Mouse (Mus musculus) forebrain, embryonic 10.5 days (tissue): ENCODE data around the gene Rorc. TPM values are rescaled to one million over a fixed set of nuclear protein-coding genes. Genes with fewer than 3 reads are reported as not detected.

Experiments
- DNase-seq: peaks from one replicate; pipeline ENCODE4 v3.0.0-alpha.2; 2017; ENCODE audit warnings: low spot score; ENCODE audit errors: extremely low spot score
- H3K27ac ChIP-seq: fragments of 300-500 bp; sonication (generic); 2 replicates; pipeline ENCODE4 v1.5.1; 2016; ENCODE audit warnings: mild to moderate bottlenecking
- H3K27me3 ChIP-seq: fragments of 300-500 bp; sonication (generic); 2 replicates; pipeline ENCODE4 v1.6.1; 2016; ENCODE audit warnings: mild to moderate bottlenecking; ENCODE audit not compliant: poor library complexity, severe bottlenecking
- H3K36me3 ChIP-seq: fragments of 300-500 bp; sonication (generic); replicated peaks from 2 replicates; pipeline ENCODE4 v1.6.1; 2016; ENCODE audit warnings: mild to moderate bottlenecking, moderate library complexity
- H3K4me1 ChIP-seq: fragments of 300-500 bp; sonication (generic); 2 replicates; pipeline ENCODE4 v1.6.1; 2016
- H3K4me3 ChIP-seq: fragments of 300-500 bp; sonication (generic); 2 replicates; pipeline ENCODE4 v1.5.1; 2016; ENCODE audit warnings: mild to moderate bottlenecking, moderate library complexity
- H3K9me3 ChIP-seq: fragments of 300-500 bp; sonication (generic); 2 replicates; pipeline ENCODE4 v1.6.1; 2016; ENCODE audit warnings: mild to moderate bottlenecking, moderate library complexity
- WGBS: fragments of 180-500 bp; shearing (Covaris S2); methylation state at CpG from one replicate; pipeline ENCODE4 v1.1.7; 2016; 5-methylcytosine and 5-hydroxymethylcytosine counted together
- polyA plus RNA-seq: library from polyadenylated mRNA; unstranded; fragments of >200 nt; fragmentation: Nextera tagmentation; extraction: Ambion mirVana; gene quantifications from 2 replicates; pipeline ENCODE4 v1.2.1, GENCODE M21; 2016

Gene Rorc
- 0.16 and 0.36 TPM in 2 replicates for polyA plus RNA-seq

DNA sequence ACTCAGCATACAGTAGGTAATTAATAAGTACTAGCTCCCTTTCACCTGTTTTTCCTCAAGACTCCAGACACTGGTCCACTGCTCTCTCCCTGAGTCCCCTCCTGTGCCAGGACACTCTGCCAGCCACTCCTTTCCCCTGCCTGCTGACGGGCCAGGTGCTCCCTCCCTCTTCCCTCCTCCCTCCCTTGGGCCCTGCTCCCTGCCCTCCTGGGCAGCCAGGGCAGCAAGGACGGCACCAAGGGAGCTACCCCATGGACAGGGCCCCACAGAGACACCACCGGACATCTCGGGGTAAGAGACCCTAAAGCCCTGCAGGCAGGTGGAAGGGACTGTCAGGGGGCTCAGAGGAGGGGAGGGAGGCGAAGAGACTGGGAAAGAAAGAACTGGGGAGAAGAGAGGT, at the start of gene Rorc:
Gene Rorc, plus strand, starts transcription at position 154 of the 400 bp plus-strand sequence.
- Histone ChIP-seq H3K4me1 (peaks cover 39% of the 10 kb centered on the region), H3K27me3 (peaks cover 62% of the 10 kb centered on the region), H3K36me3 (no peaks in the 10 kb centered on the region), H3K4me3 (peak within 1 kb of the TSS; percentile 37), H3K27ac (peak within 1 kb of the TSS; percentile 60), H3K9me3 (no peaks in the 10 kb centered on the region)
- 8% methylated on average over 5 of the region's 5 CpGs for WGBS
- DNase-seq: no peak

DNA sequence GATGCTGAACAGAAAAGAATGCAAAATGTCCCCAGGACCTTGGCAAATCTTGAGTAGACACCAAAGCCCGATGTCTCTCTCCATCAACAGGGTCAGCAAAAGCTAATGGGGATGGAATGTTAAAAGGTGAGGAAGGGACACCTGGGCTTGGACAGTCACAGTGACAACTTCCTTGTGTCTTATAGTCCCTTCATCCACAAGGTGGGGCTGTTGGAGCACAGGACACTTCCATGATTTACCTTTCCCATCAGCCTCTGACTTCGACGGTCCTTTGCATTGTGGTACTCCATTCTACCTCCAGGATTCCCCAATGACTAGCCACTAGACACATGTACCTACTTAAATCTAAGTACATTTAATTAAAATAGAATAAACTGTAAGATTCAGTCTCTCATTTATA, 43.9 kb upstream of the Rorc start:
- Histone ChIP-seq H3K27ac (no peak overlapping the region), H3K4me3 (no peak overlapping the region), H3K27me3 (no peaks in the 10 kb centered on the region), H3K9me3 (no peaks in the 10 kb centered on the region), H3K36me3 (no peaks in the 10 kb centered on the region), H3K4me1 (no peaks in the 10 kb centered on the region)
- no peak for DNase-seq
- WGBS: 60% methylated on average over 3 of the region's 3 CpGs

DNA sequence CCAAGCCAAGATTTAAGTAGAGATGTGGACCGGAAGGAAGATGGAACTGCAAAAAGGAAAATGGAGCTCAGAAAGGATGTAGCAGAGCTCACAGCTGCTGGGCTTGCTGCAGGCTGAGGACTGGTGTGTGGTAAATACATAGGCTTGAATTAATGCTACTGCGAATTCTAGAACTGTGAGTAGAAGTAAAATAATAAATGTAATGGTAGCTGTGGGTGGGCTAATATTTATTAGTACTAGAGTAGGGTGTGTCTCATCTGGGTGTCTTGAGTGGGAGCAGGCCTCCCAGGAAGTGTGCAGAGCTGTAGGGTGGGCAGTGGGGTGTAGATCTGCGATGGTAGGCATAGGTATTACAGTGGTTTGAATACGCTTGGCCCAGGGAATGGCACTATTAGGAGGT, 38.2 kb upstream of the Rorc start:
- Histone ChIP-seq H3K4me1 (no peaks in the 10 kb centered on the region), H3K27ac (no peak overlapping the region), H3K27me3 (no peaks in the 10 kb centered on the region), H3K9me3 (no peaks in the 10 kb centered on the region), H3K36me3 (no peaks in the 10 kb centered on the region), H3K4me3 (no peak overlapping the region)
- WGBS: 92% methylated on average over 4 of the region's 4 CpGs
- no peak for DNase-seq

DNA sequence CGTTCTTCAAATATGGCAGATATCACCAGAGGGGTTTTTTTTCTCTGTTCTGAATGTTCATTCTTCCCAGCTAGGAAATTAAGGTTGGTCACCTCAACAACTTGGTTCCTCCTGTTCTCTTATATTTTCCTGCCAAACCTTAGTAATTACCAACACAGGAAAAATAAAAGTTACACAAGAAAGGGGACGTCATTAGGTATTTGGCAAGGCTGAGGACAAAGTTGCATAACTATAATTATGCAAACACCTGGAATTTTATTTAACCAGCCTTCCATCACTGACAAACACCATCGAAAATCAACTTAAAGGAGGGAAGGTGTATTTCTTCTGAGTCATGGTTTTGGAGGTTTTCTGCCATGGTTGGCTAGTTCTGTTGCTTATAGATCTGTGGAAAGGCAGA, 34.1 kb upstream of the Rorc start:
- H3K4me3 ChIP-seq: no peak overlapping the region
- H3K27me3 ChIP-seq: no peaks in the 10 kb centered on the region
- no peaks in the 10 kb centered on the region for H3K36me3 ChIP-seq
- no peaks in the 10 kb centered on the region for H3K4me1 ChIP-seq
- DNase-seq: no peak
- H3K9me3 ChIP-seq: no peaks in the 10 kb centered on the region
- WGBS: 92% methylated on average over 3 of the region's 3 CpGs
- H3K27ac ChIP-seq: no peak overlapping the region

DNA sequence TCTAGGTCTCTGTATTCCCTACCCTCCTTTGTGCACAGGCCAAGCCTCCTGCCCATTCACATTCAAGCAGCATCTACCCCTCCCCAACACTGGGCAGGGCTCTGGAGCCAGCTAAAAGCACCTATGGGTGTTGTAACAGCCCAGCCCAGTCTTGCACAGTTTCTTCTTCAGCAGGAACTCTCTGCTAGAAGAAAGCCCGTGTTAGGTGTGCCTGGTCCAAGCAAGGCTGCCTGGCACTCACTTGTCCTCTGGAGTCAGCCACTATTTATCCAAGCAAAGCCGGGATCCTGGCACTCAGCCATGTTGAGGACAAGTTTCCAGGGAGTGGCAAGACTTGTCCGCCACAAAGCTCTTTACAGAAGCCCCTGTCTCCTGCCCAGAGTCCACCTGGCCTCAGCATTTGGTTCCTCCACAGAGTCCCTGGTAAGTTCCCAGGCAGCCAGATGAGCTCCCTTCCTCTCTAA, 30.6 kb upstream of the Rorc start, which contains the start of gene Them5:
Gene Them5, plus strand, starts transcription at position 141 of the 464 bp plus-strand sequence.
- H3K36me3 ChIP-seq: no peaks in the 10 kb centered on the region
- H3K4me3 ChIP-seq: no peak within 1 kb of the TSS
- H3K9me3 ChIP-seq: no peaks in the 10 kb centered on the region
- 67% methylated on average over 3 of the region's 3 CpGs for WGBS
- 0 out of 2 replicates have a peak within 1 kb of the TSS, but pooled peaks have one; percentile 25 for H3K27ac ChIP-seq
- peaks cover 5% of the 10 kb centered on the region; the same call in 1 of the 2 replicates for H3K4me1 ChIP-seq
- DNase-seq: no peak
- no peaks in the 10 kb centered on the region for H3K27me3 ChIP-seq

DNA sequence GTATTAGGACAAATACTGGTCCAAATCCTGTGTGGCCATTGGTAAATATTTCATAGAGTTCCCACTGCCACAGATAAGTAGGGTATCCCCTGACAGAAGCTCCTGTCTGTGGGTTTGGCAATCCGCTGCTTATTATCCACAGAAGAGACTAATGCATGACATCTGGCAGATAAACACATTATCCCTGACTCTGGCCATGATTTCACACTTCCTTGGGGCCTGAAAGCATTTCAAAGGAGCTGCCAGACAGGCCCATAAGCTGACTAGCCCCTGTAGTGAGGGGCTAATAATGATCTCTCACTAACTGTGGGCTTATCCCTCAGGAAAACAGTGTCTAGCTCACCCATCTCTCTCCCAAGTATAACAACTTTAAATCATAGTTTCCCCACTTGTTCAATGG, 30.0 kb upstream of the Rorc start:
- Histone ChIP-seq H3K4me1 (peaks cover 5% of the 10 kb centered on the region; the same call in 1 of the 2 replicates), H3K36me3 (no peaks in the 10 kb centered on the region), H3K27me3 (no peaks in the 10 kb centered on the region), H3K9me3 (no peaks in the 10 kb centered on the region), H3K27ac (no peak overlapping the region), H3K4me3 (no peak overlapping the region)
- no peak for DNase-seq
- 65% methylated on average over 1 of the region's 1 CpGs for WGBS

DNA sequence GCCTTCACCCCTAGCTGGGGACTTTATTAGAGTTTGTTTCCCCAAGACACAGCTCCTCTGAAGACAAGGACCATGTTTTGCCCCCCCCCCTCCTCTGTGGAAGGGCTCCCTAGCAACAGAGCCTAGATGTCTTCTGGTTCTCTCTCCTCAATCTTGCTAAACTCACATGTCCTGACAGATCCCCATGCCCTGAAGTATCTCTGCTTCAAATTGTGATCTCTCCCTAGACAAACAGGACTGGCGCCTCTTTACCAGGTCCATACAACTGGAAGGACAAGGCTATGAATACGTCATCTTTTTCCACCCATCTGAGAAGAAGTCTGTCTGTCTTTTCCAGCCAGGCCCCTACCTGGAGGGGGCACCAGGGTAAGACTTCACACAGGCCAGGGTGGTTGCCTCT, 28.4 kb upstream of the Rorc start:
- no peaks in the 10 kb centered on the region for H3K9me3 ChIP-seq
- H3K27me3 ChIP-seq: no peaks in the 10 kb centered on the region
- H3K27ac ChIP-seq: no peak overlapping the region
- H3K4me3 ChIP-seq: no peak overlapping the region
- peaks cover 5% of the 10 kb centered on the region; the same call in 1 of the 2 replicates for H3K4me1 ChIP-seq
- no peaks in the 10 kb centered on the region for H3K36me3 ChIP-seq
- 89% methylated on average over 2 of the region's 2 CpGs for whole genome bisulfite sequencing
- no peak for DNase-seq

DNA sequence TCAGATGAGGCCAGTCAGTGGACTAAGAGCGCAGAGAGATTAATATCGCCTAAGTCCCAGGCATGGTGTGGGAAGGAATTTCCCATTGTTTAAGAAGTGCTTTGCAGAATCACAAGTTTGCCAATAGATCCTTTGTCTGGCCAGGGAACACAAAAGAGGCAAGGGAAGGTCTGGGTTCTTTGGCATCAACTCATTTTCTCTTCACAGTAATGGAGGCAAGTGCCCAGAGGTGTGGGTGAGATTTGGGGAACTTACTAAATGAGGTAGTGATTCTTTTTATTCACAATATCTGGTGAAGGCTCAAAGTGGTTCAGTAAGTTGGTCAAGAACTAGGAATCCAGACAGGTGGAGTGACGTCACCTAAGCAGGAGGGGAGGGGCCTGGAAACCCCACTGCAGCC, 27.7 kb upstream of the Rorc start:
- H3K36me3 ChIP-seq: no peaks in the 10 kb centered on the region
- H3K27ac ChIP-seq: no peak overlapping the region
- DNase-seq: no peak
- peaks cover 5% of the 10 kb centered on the region; the same call in 1 of the 2 replicates for H3K4me1 ChIP-seq
- WGBS: 68% methylated on average over 3 of the region's 3 CpGs
- no peaks in the 10 kb centered on the region for H3K27me3 ChIP-seq
- H3K9me3 ChIP-seq: no peaks in the 10 kb centered on the region
- H3K4me3 ChIP-seq: no peak overlapping the region

DNA sequence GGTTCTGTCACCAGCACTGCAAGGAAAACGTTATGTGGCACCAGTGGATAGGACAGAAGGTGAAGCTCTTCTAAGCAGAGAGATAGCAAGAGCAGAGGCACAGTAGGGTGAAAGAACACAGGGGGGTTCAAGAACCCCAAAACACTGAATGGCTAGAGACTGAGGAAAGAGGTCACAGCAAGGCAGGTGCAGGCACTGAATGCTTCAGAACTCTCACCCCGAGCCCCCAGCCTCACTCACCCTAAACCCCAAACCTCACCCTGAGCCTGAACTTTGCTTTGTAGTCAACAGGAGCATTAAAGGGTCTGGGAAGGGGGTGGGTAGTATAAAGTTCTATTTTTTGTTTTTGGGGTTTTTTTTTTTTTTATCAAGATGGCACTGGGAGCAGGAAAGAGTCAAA, 24.4 kb upstream of the Rorc start:
- no peak overlapping the region for H3K4me3 ChIP-seq
- H3K27ac ChIP-seq: no peak overlapping the region
- no peaks in the 10 kb centered on the region for H3K36me3 ChIP-seq
- WGBS: 84% methylated on average over 2 of the region's 2 CpGs
- no peaks in the 10 kb centered on the region for H3K27me3 ChIP-seq
- H3K9me3 ChIP-seq: no peaks in the 10 kb centered on the region
- peaks cover 5% of the 10 kb centered on the region; the same call in 1 of the 2 replicates for H3K4me1 ChIP-seq
- DNase-seq: no peak

DNA sequence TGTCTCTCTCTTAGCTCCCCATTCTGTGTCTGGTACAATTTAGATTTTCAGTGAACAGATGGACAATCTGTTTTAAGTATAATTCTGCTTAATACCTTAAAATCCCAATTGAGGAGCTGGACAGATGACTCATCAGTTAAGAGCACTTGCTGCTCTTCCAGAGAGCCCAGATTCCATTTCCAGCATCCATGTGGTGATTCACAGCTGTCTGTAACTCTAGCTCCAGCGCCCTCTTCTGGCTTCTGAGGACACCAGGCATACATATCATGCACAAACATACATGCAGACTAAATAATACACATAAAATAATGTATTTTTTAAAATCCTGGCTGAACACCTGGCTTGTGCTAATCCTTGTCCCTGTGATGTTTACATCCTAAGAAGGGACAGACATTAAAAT, 11.8 kb upstream of the Rorc start:
- DNase-seq: no peak
- Histone ChIP-seq H3K4me3 (no peak overlapping the region), H3K27me3 (peaks cover 45% of the 10 kb centered on the region), H3K4me1 (peaks cover 23% of the 10 kb centered on the region), H3K27ac (no peak overlapping the region), H3K36me3 (no peaks in the 10 kb centered on the region), H3K9me3 (peaks cover 5% of the 10 kb centered on the region; the same call in 1 of the 2 replicates)
- 0% methylated on average over 1 of the region's 1 CpGs for WGBS

DNA sequence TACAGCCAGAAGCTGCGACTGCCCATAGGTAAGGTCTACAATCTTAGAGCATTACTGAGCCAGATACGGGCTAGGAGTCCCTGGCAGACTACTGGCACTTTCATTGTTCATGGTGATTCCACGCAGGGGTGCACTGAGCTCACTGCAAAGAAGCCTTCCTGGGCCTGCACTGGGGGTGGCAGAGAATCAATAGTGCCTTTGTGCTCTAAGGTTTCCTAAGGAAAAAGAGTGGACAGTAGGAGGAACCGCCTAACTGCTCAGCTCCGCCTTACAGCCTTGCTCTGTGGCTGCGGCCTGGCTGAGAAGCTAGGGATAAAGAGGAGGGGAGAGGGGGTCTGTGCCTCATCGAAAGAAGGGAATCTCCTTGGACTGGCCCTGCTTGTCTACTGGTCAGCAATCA, 10.5 kb upstream of the Rorc start, which contains the start of gene C2cd4d:
Gene C2cd4d, plus strand, starts transcription at position 301 of the 400 bp plus-strand sequence.
- H3K36me3 ChIP-seq: no peaks in the 10 kb centered on the region
- peaks cover 5% of the 10 kb centered on the region; the same call in 1 of the 2 replicates for H3K9me3 ChIP-seq
- WGBS: 20% methylated on average over 7 of the region's 7 CpGs
- DNase-seq: no peak
- peaks cover 23% of the 10 kb centered on the region for H3K4me1 ChIP-seq
- peaks cover 54% of the 10 kb centered on the region for H3K27me3 ChIP-seq
- H3K27ac ChIP-seq: peak within 1 kb of the TSS; percentile 82
- H3K4me3 ChIP-seq: peak within 1 kb of the TSS; percentile 57

DNA sequence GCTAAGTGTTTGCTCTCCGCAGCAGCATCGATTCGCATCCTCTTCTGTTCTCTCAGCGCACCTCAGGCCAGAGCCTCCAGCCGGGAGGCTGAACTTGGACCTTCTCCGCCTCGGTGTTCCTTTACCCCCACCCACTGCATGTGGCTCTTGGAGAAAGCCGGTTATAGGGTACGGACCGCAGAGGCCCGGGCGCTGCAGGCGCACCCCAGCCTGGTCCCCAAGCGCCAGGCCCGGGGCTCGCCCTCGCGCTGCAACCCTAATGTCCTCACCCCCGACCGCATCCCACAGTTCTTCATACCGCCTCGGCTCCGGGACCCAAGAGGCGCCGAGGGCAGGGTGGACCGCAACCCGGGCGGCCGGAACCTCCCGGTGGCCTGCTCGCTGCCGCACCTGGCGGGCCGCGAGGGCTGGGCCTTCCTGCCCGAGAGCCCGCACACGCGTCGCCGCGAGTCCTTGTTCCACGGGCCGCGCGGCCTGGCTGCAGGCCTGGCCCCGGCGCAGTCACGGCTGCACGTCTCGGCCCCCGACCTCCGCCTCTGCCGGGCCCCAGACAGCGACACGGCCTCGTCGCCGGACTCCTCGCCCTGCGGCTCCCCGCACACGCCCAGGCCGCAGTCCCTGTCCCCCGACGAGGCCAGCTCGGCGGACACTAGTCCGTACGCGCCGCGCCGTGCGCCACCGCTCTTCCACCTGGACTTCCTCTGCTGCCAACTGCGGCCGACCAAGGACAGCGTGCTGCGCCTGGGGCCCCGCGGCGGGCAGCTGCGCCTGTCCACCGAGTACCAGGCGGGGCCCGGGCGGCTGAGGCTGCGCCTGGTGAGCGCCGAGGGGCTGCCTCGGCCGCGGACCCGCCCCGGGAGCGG, 9.1 kb upstream of the Rorc start:
- H3K27me3 ChIP-seq: peaks cover 54% of the 10 kb centered on the region
- peak; percentile 59 for DNase-seq
- H3K36me3 ChIP-seq: no peaks in the 10 kb centered on the region
- H3K4me1 ChIP-seq: peaks cover 23% of the 10 kb centered on the region
- H3K4me3 ChIP-seq: peak overlapping the region; percentile 57
- peak overlapping the region; percentile 82 for H3K27ac ChIP-seq
- H3K9me3 ChIP-seq: peaks cover 5% of the 10 kb centered on the region; the same call in 1 of the 2 replicates
- WGBS: 6% methylated on average over 96 of the region's 97 CpGs

DNA sequence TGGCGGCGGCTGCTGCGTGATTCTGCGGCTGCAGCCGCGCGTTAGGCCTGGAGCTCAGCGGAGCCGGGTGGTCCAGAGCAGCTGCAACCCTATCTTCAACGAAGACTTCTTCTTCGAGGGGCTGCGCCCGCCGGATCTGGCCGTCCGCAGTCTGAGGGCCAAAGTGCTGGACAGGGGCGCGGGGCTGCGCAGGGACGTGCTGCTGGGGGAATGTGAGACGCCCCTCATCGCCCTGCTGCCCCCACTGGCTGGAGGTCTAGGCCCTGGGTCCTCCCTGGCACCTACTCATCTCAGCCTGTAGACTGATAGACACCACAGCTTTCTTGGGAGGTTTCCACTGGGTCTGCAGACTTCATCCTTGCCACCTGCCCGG, 8.5 kb upstream of the Rorc start:
- WGBS: 6% methylated on average over 23 of the region's 23 CpGs
- DNase-seq: no peak
- peaks cover 23% of the 10 kb centered on the region for H3K4me1 ChIP-seq
- H3K27me3 ChIP-seq: peaks cover 54% of the 10 kb centered on the region
- H3K4me3 ChIP-seq: peak overlapping the region; percentile 57
- peaks cover 5% of the 10 kb centered on the region; the same call in 1 of the 2 replicates for H3K9me3 ChIP-seq
- H3K36me3 ChIP-seq: no peaks in the 10 kb centered on the region
- peak overlapping the region; percentile 82 for H3K27ac ChIP-seq
